Mouse (Mus musculus): ENCODE measurements at regions not wholly inside any gene's neighbourhood (a gene's known extent, or its start where the extent isn't known, plus 50 kb on each side); places are given as distances from the start of the nearest gene placed in this dataset.
"Not testable (repeated sequence)": the region's sequence is repeated elsewhere in the genome, so short reads cannot be mapped to it uniquely, and the experiment has no call there.

GRCm38 (mm10) chr11:40539776-40540175 lies 155.2 kb downstream of the Mat2b start:
- Histone ChIP-seq H3K9me3 (no peaks in the 10 kb centered on the region), H3K4me3 (replicated peaks) (peak overlapping the region; percentile 42), H3K4me1 (no peaks in the 10 kb centered on the region), H3K27me3 (replicated peaks) (no peaks in the 10 kb centered on the region), H3K36me3 (replicated peaks; ENCODE audit: low read length) (no peaks in the 10 kb centered on the region)
- TF ChIP-seq GATA1 (IDR thresholded peaks at IDR 0.05; ENCODE audit: borderline replicate concordance, low read length): no peak
- TF ChIP-seq FLI1 (IDR thresholded peaks at IDR 0.05; ENCODE audit: low read length): no peak

DNA sequence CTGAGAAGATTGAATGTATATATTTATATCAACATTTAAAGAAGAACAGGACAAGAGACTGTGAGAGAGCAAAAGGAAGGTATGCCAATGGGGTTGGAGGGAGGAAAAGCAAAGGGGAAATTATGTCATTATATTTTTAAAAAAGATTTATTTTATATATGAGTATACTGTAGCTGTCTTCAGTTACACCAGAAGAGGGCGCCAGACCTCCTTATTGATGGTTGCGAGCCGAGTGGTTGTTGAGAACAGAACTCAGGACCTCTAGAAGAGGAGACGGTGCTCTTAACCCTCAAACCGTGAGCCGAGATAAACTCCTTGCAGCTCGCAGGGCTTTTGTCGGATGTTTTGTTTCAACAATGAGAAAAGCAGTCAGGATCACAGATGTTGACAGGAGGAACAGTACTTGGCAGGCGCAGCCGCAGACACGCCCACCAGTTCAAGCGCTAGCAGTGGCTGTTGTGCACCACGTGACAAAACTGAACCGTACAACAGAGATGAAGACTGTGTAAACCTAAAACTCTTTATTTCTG lies 158.7 kb downstream of the Mat2b start:
- H3K4me1 ChIP-seq: no peaks in the 10 kb centered on the region
- no peaks in the 10 kb centered on the region for H3K27me3 ChIP-seq (replicated peaks)
- TF ChIP-seq FLI1 (IDR thresholded peaks at IDR 0.05; ENCODE audit: low read length) (no peak), GATA1 (IDR thresholded peaks at IDR 0.05; ENCODE audit: borderline replicate concordance, low read length) (no peak)
- H3K9me3 ChIP-seq: no peaks in the 10 kb centered on the region
- no peaks in the 10 kb centered on the region for H3K36me3 ChIP-seq (replicated peaks; ENCODE audit: low read length)
- no peak overlapping the region for H3K4me3 ChIP-seq (replicated peaks)

DNA sequence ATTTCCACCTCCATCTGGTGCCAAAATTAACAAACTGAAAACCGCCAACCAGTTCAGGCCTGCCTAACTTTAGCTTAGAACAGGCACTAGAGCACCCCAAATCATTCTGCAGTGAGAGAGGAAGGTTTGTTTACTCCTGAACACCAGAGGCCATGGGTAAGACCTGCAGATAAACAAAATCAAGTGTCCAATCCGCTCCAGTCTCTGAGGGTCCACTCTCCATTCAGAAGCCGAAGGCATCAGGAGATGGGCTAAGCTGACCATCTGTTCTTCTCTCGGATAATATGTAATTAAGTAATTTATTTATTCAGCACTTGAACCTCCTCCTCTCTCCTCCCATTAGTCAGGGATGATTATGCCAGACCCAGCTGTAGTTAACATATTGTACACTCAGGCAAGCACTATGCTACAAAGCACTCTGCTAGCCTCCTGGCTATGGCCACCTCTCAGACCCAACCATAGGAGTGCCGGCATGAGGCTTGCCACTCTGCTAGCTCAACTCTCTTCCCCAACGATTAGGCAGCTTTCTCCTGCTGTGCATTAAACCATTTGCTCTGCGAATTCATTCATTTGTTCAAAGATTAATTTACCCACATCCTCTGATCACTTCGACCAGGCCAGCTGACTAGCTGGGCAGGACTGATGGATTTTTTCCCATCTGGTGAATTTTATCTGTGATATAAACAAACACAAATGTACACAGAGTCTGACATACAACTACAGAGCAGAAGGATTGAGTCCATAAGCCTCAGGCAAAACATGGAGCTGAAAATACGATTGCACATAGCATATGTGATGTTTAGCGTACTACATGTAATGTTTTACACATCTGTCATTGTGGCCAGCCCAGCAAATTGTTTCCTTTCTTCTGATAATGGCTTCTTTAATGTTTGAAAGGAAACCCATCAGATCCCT lies 184.4 kb downstream of the Mat2b start:
- TF ChIP-seq FLI1 (IDR thresholded peaks at IDR 0.05; ENCODE audit: low read length): no peak
- no peak for TF ChIP-seq GATA1 (IDR thresholded peaks at IDR 0.05; ENCODE audit: borderline replicate concordance, low read length)
- Histone ChIP-seq H3K36me3 (replicated peaks; ENCODE audit: low read length) (no peaks in the 10 kb centered on the region), H3K9me3 (peaks cover 4% of the 10 kb centered on the region; the same call in 1 of the 2 replicates), H3K4me3 (replicated peaks) (no peak overlapping the region), H3K4me1 (no peaks in the 10 kb centered on the region), H3K27me3 (replicated peaks) (no peaks in the 10 kb centered on the region)

- Histone ChIP-seq H3K4me3 (replicated peaks) (no peak overlapping the region), H3K4me1 (no peaks in the 10 kb centered on the region), H3K9me3 (no peaks in the 10 kb centered on the region), H3K36me3 (replicated peaks; ENCODE audit: low read length) (no peaks in the 10 kb centered on the region), H3K27me3 (replicated peaks) (no peaks in the 10 kb centered on the region)
- TF ChIP-seq GATA1 (IDR thresholded peaks at IDR 0.05; ENCODE audit: borderline replicate concordance, low read length) (no peak), FLI1 (IDR thresholded peaks at IDR 0.05; ENCODE audit: low read length) (no peak)
Measured at GRCm38 (mm10) chr11:40491599-40491998, 203.4 kb downstream of the Mat2b start.

GRCm38 (mm10) chr11:40478171-40478570 lies 216.8 kb downstream of the Mat2b start:
- H3K27me3 ChIP-seq (replicated peaks); H3K4me1 ChIP-seq; H3K9me3 ChIP-seq: not testable (repeated sequence)

DNA sequence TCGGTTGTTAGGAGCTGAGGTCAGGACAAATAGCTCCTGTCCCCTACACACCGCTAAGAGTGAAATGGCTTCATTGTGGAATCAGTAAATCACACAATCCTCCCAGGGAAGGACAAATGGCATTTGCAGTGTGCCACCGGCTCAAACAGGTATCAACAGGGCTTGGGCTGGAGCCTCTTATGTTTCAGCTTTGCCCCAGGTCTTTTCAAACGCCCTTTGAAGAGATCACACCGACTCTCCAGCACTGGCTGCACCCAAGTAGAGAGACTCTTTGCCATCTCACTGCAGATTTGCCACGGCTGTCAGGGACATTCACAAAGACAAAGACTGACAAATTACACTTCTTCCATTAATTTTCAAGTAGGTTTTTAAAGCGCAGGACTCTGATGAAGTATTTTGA lies 217.7 kb downstream of the Mat2b start:
- Histone ChIP-seq H3K27me3 (replicated peaks) (no peaks in the 10 kb centered on the region), H3K4me1 (no peaks in the 10 kb centered on the region), H3K4me3 (replicated peaks) (no peak overlapping the region), H3K9me3 (no peaks in the 10 kb centered on the region), H3K36me3 (replicated peaks; ENCODE audit: low read length) (no peaks in the 10 kb centered on the region)
- TF ChIP-seq FLI1 (IDR thresholded peaks at IDR 0.05; ENCODE audit: low read length): no peak
- TF ChIP-seq GATA1 (IDR thresholded peaks at IDR 0.05; ENCODE audit: borderline replicate concordance, low read length): no peak

More at GRCm38 (mm10) chr11:40478171-40478570, 216.8 kb downstream of the Mat2b start:
- H3K36me3 ChIP-seq (replicated peaks; ENCODE audit: low read length); H3K4me3 ChIP-seq (replicated peaks): not testable (repeated sequence)

GRCm38 (mm10) chr11:40469080-40469705 lies 225.8 kb downstream of the Mat2b start:
- Histone ChIP-seq H3K36me3 (replicated peaks; ENCODE audit: low read length) (no peaks in the 10 kb centered on the region), H3K9me3 (no peaks in the 10 kb centered on the region), H3K4me1 (no peaks in the 10 kb centered on the region), H3K4me3 (replicated peaks) (no peak overlapping the region), H3K27me3 (replicated peaks) (no peaks in the 10 kb centered on the region)
- no peak for TF ChIP-seq GATA1 (IDR thresholded peaks at IDR 0.05; ENCODE audit: borderline replicate concordance, low read length)

GRCm38 (mm10) chr11:40456571-40456970 lies 238.4 kb downstream of the Mat2b start:
- no peaks in the 10 kb centered on the region for H3K4me1 ChIP-seq
- TF ChIP-seq GATA1 (IDR thresholded peaks at IDR 0.05; ENCODE audit: borderline replicate concordance, low read length) (no peak), FLI1 (IDR thresholded peaks at IDR 0.05; ENCODE audit: low read length) (no peak)
- no peaks in the 10 kb centered on the region for H3K27me3 ChIP-seq (replicated peaks)
- no peaks in the 10 kb centered on the region for H3K9me3 ChIP-seq
- no peaks in the 10 kb centered on the region for H3K36me3 ChIP-seq (replicated peaks; ENCODE audit: low read length)
- no peak overlapping the region for H3K4me3 ChIP-seq (replicated peaks)

DNA sequence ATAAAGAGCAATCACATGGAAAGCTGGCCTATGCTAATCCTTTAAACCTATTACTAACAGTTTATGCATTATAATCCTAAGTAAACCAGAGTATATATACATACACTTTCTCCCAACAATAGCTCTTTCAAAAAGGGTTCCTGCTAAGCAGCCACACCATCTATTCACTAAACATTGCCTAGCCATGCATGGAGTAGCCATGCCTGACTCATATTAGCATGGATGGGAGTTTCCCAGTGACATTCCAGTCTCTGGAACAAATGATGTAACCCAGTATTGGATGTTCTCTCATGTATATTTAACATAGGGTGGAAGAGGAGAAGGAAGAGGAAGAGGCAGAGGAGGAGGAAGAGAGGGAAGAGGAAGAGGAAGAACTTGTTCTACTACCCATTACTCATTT lies 240.0 kb downstream of the Mat2b start:
- H3K27me3 ChIP-seq (replicated peaks); H3K9me3 ChIP-seq; H3K4me1 ChIP-seq; H3K4me3 ChIP-seq (replicated peaks); H3K36me3 ChIP-seq (replicated peaks; ENCODE audit: low read length): not testable (repeated sequence)

DNA sequence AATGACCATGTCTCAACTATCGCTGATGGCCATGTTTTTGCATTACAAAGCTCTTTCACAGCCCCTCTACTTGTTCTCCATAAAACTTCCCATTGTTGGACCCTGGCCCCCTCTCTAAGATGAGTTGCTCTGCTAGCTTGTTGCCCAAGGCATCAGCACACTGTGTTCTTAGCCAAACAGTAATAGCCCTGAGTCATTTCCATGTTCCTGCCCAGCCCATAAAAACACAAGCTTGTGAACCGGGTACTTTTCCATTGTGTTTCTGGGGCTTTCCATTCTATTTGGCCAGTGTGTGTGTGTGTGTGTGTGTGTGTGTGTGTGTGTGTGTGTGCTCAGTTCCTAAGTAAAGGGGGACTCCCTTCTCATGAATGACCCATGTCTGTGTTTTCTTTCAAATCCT lies 248.2 kb downstream of the Mat2b start:
- Histone ChIP-seq H3K9me3 (no peaks in the 10 kb centered on the region), H3K4me3 (replicated peaks) (no peak overlapping the region), H3K36me3 (replicated peaks; ENCODE audit: low read length) (no peaks in the 10 kb centered on the region), H3K4me1 (no peaks in the 10 kb centered on the region), H3K27me3 (replicated peaks) (no peaks in the 10 kb centered on the region)
- TF ChIP-seq GATA1 (IDR thresholded peaks at IDR 0.05; ENCODE audit: borderline replicate concordance, low read length) (no peak), FLI1 (IDR thresholded peaks at IDR 0.05; ENCODE audit: low read length) (no peak)

Measured in megakaryocyte, embryonic 14.5 days (primary cell).